Mouse (Mus musculus) liver (tissue): ENCODE data around the gene Rprd1b.
A peak's percentile ranks its signal among the peaks of the same experiment; 100 is the strongest.

ENCODE experiments used
- DNase-seq: peaks from one replicate; pipeline ENCODE4 v3.0.0-alpha.2; 2020; ENCODE audit warnings: mixed read lengths

Gene Rprd1b

GRCm38 (mm10) chr2:158152685-158153309 is 124.5 kb downstream of the Rprd1b start:
- peak; percentile 44 for DNase-seq

GRCm38 (mm10) chr2:158153728-158154343 is 125.5 kb downstream of the Rprd1b start:
- DNase-seq: peak; percentile 74

- no peak for DNase-seq
Observed at GRCm38 (mm10) chr2:158154641-158155040, 126.3 kb downstream of the Rprd1b start.

GRCm38 (mm10) chr2:158155101-158155500 is 126.8 kb downstream of the Rprd1b start:
- DNase-seq: no peak

GRCm38 (mm10) chr2:158155615-158156014 is 127.3 kb downstream of the Rprd1b start:
- DNase-seq: no peak

GRCm38 (mm10) chr2:158156487-158156886 is 128.2 kb downstream of the Rprd1b start:
- DNase-seq: no peak

GRCm38 (mm10) chr2:158157654-158158053 is 129.4 kb downstream of the Rprd1b start:
- DNase-seq: no peak

- DNase-seq: no peak
Observed at GRCm38 (mm10) chr2:158159376-158160235, 131.3 kb downstream of the Rprd1b start.

GRCm38 (mm10) chr2:158161761-158162160 is 133.5 kb downstream of the Rprd1b start:
- DNase-seq: no peak

GRCm38 (mm10) chr2:158163034-158163433 is 134.7 kb downstream of the Rprd1b start:
- no peak for DNase-seq

GRCm38 (mm10) chr2:158165776-158166175 is 137.5 kb downstream of the Rprd1b start:
- no peak for DNase-seq

- peak; percentile 55 for DNase-seq
Observed at GRCm38 (mm10) chr2:158166628-158167027, 138.3 kb downstream of the Rprd1b start.

GRCm38 (mm10) chr2:158167496-158168205 is 139.4 kb downstream of the Rprd1b start:
- no peak for DNase-seq

- DNase-seq: no peak
Observed at GRCm38 (mm10) chr2:158168741-158169211, 140.5 kb downstream of the Rprd1b start.

GRCm38 (mm10) chr2:158169351-158169750 is 141.1 kb downstream of the Rprd1b start:
- no peak for DNase-seq

- no peak for DNase-seq
Observed at GRCm38 (mm10) chr2:158169771-158170170, 141.5 kb downstream of the Rprd1b start.

GRCm38 (mm10) chr2:158170394-158170793 is 142.1 kb downstream of the Rprd1b start:
- no peak for DNase-seq

- DNase-seq: no peak
Observed at GRCm38 (mm10) chr2:158174438-158174837, 146.1 kb downstream of the Rprd1b start.

GRCm38 (mm10) chr2:158174958-158175357 is 146.7 kb downstream of the Rprd1b start:
- no peak for DNase-seq

GRCm38 (mm10) chr2:158175433-158175832 is 147.1 kb downstream of the Rprd1b start:
- peak; percentile 56 for DNase-seq

- DNase-seq: peak; percentile 6
Observed at GRCm38 (mm10) chr2:158176763-158177162, 148.5 kb downstream of the Rprd1b start.

- DNase-seq: no peak
Observed at GRCm38 (mm10) chr2:158177574-158177973, 149.3 kb downstream of the Rprd1b start.

GRCm38 (mm10) chr2:158178139-158178538 is 149.8 kb downstream of the Rprd1b start:
- no peak for DNase-seq
